Mouse (Mus musculus): ENCODE results near the gene Ing4. TPM values are rescaled to one million over a fixed set of nuclear protein-coding genes. Genes with fewer than 3 reads are reported as not detected.

Gene Ing4
- polyA plus RNA-seq, 1 experiment = 36.2 TPM

GRCm38 (mm10) chr6:125073825-125074224 lies 34.3 kb downstream of the Ing4 start:
- peaks cover 2% of the 10 kb centered on the region; the same call in 1 of the 2 replicates for H3K36me3 ChIP-seq (ENCODE audit: control insufficient read depth, insufficient read depth, low read length)
- peak in 1 of 2 experiments; percentile 7 for DNase-seq (ENCODE audit: low read depth in 1 of 2, low spot score in 2 of 2)
- 0 out of 2 replicates have a peak overlapping the region, but pooled peaks have one; percentile 7 for H3K4me3 ChIP-seq (ENCODE audit: extremely low read depth, insufficient read depth, insufficient read length)
- 14% methylated on average over 8 of the region's 8 CpGs for WGBS
- no peaks in the 10 kb centered on the region for H3K27me3 ChIP-seq (ENCODE audit: control insufficient read depth, insufficient read depth, low read length)
- H3K27ac ChIP-seq (ENCODE audit: insufficient read depth, low read length) = peak overlapping the region; percentile 30
- H3K4me1 ChIP-seq (ENCODE audit: control insufficient read depth, insufficient read depth, insufficient read length) = peaks cover 18% of the 10 kb centered on the region; the same call in 1 of the 2 replicates
- no peak for TF ChIP-seq CTCF (IDR thresholded peaks at IDR 0.05; ENCODE audit: extremely low read depth, insufficient read depth, insufficient read length, insufficient replicate concordance)
- TF ChIP-seq POLR2A (IDR thresholded peaks at IDR 0.05; ENCODE audit: low read depth, low read length) = no peak

GRCm38 (mm10) chr6:125081394-125081793 lies 41.8 kb downstream of the Ing4 start:
- H3K4me1 ChIP-seq (ENCODE audit: control insufficient read depth, insufficient read depth, insufficient read length) = no peaks in the 10 kb centered on the region
- H3K36me3 ChIP-seq (ENCODE audit: control insufficient read depth, insufficient read depth, low read length) = peaks cover 17% of the 10 kb centered on the region
- H3K27ac ChIP-seq (ENCODE audit: insufficient read depth, low read length) = no peak overlapping the region
- no peak for DNase-seq (ENCODE audit: low read depth in 1 of 2, low spot score in 2 of 2)
- TF ChIP-seq POLR2A (IDR thresholded peaks at IDR 0.05; ENCODE audit: low read depth, low read length) (no peak), CTCF (IDR thresholded peaks at IDR 0.05; ENCODE audit: extremely low read depth, insufficient read depth, insufficient read length, insufficient replicate concordance) (no peak)
- H3K4me3 ChIP-seq (ENCODE audit: extremely low read depth, insufficient read depth, insufficient read length) = no peak overlapping the region
- H3K27me3 ChIP-seq (ENCODE audit: control insufficient read depth, insufficient read depth, low read length) = no peaks in the 10 kb centered on the region
- 86% methylated on average over 25 of the region's 25 CpGs for WGBS

- no peaks in the 10 kb centered on the region for H3K27me3 ChIP-seq (ENCODE audit: control insufficient read depth, insufficient read depth, low read length)
- peaks cover 17% of the 10 kb centered on the region for H3K36me3 ChIP-seq (ENCODE audit: control insufficient read depth, insufficient read depth, low read length)
- WGBS = 85% methylated on average over 45 of the region's 45 CpGs
- H3K4me3 ChIP-seq (ENCODE audit: extremely low read depth, insufficient read depth, insufficient read length) = no peak overlapping the region
- TF ChIP-seq CTCF (IDR thresholded peaks at IDR 0.05; ENCODE audit: extremely low read depth, insufficient read depth, insufficient read length, insufficient replicate concordance) (peak; percentile 14; the same call in 1 of the 2 replicates), POLR2A (IDR thresholded peaks at IDR 0.05; ENCODE audit: low read depth, low read length) (no peak)
- H3K27ac ChIP-seq (ENCODE audit: insufficient read depth, low read length) = no peak overlapping the region
- no peaks in the 10 kb centered on the region for H3K4me1 ChIP-seq (ENCODE audit: control insufficient read depth, insufficient read depth, insufficient read length)
- peak in 1 of 2 experiments; percentile 14 for DNase-seq (ENCODE audit: low read depth in 1 of 2, low spot score in 2 of 2)
Measured at GRCm38 (mm10) chr6:125081797-125082560, 42.4 kb downstream of the Ing4 start.

DNA sequence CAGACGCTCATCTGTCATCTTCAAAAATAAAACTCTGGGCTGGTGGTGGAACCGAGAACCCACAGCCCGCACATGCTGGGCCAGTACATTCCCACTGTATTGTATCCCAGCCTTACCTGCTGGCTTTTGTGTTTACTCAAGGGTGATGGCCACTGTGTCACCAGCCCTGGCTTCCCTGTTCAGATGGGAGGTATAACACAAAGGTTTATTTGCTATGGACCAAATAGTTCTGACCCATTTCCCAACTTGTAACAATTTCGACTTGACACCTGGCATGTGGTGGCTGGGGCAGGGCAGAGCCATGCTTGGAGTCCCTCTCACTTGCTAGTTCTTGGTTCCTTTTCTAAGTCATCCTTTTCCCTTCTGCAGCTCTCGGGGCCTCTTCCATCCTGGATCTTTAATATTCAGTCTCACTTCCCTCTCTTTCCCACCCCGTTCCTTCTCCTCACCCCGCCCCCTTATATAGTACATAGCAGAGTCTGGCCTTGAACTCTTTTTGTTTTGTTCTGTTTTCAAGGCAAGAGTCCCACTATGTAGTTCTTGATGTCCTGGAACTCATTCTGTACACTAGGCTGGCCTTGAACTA lies 43.3 kb downstream of the Ing4 start:
- Histone ChIP-seq H3K27me3 (ENCODE audit: control insufficient read depth, insufficient read depth, low read length) (no peaks in the 10 kb centered on the region), H3K4me1 (ENCODE audit: control insufficient read depth, insufficient read depth, insufficient read length) (no peaks in the 10 kb centered on the region), H3K27ac (ENCODE audit: insufficient read depth, low read length) (no peak overlapping the region), H3K36me3 (ENCODE audit: control insufficient read depth, insufficient read depth, low read length) (peaks cover 17% of the 10 kb centered on the region), H3K4me3 (ENCODE audit: extremely low read depth, insufficient read depth, insufficient read length) (no peak overlapping the region)
- WGBS = 84% methylated on average over 7 of the region's 7 CpGs
- no peak for DNase-seq (ENCODE audit: low read depth in 1 of 2, low spot score in 2 of 2)
- TF ChIP-seq CTCF (IDR thresholded peaks at IDR 0.05; ENCODE audit: extremely low read depth, insufficient read depth, insufficient read length, insufficient replicate concordance) (no peak), POLR2A (IDR thresholded peaks at IDR 0.05; ENCODE audit: low read depth, low read length) (no peak)

DNA sequence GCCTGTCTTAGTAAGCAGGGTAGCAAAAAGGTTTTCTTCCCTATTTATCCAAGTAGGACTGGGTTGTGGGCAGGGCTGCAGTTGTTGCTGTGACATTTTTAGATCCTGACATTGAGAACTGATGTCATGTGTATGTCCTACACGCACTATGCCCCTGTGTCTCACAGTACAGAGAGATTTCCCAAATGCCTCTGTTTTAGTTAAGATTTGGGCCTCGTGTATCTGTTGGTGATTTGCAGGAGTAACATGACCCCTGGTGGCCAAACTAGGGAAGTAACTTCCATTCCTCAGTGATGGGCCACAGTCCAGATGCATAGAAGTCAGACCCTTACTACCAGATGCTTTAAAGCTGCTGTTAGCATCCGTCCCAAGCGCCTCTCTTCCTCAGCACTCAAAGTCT lies 44.9 kb downstream of the Ing4 start:
- no peak overlapping the region for H3K27ac ChIP-seq (ENCODE audit: insufficient read depth, low read length)
- H3K36me3 ChIP-seq (ENCODE audit: control insufficient read depth, insufficient read depth, low read length) = peaks cover 16% of the 10 kb centered on the region
- H3K4me1 ChIP-seq (ENCODE audit: control insufficient read depth, insufficient read depth, insufficient read length) = peaks cover 1% of the 10 kb centered on the region; the same call in 1 of the 2 replicates
- H3K4me3 ChIP-seq (ENCODE audit: extremely low read depth, insufficient read depth, insufficient read length) = no peak overlapping the region
- H3K27me3 ChIP-seq (ENCODE audit: control insufficient read depth, insufficient read depth, low read length) = no peaks in the 10 kb centered on the region
- 22% methylated on average over 4 of the region's 4 CpGs for WGBS
- TF ChIP-seq CTCF (IDR thresholded peaks at IDR 0.05; ENCODE audit: extremely low read depth, insufficient read depth, insufficient read length, insufficient replicate concordance) = peak; percentile 67; the same call in 1 of the 2 replicates
- TF ChIP-seq POLR2A (IDR thresholded peaks at IDR 0.05; ENCODE audit: low read depth, low read length) = no peak
- peak in 1 of 2 experiments; percentile 64 for DNase-seq (ENCODE audit: low read depth in 1 of 2, low spot score in 2 of 2)

GRCm38 (mm10) chr6:125087937-125088336 lies 48.4 kb downstream of the Ing4 start:
- TF ChIP-seq CTCF (IDR thresholded peaks at IDR 0.05; ENCODE audit: extremely low read depth, insufficient read depth, insufficient read length, insufficient replicate concordance) (no peak), POLR2A (IDR thresholded peaks at IDR 0.05; ENCODE audit: low read depth, low read length) (no peak)
- WGBS = 91% methylated on average over 3 of the region's 3 CpGs
- DNase-seq (ENCODE audit: low read depth in 1 of 2, low spot score in 2 of 2) = no peak
- H3K4me3 ChIP-seq (ENCODE audit: extremely low read depth, insufficient read depth, insufficient read length) = no peak overlapping the region
- H3K27ac ChIP-seq (ENCODE audit: insufficient read depth, low read length) = no peak overlapping the region
- H3K36me3 ChIP-seq (ENCODE audit: control insufficient read depth, insufficient read depth, low read length) = no peaks in the 10 kb centered on the region
- H3K4me1 ChIP-seq (ENCODE audit: control insufficient read depth, insufficient read depth, insufficient read length) = peaks cover 20% of the 10 kb centered on the region; the same call in 1 of the 2 replicates
- no peaks in the 10 kb centered on the region for H3K27me3 ChIP-seq (ENCODE audit: control insufficient read depth, insufficient read depth, low read length)

Measured in spleen, adult 2 months (tissue).